In genomic region chr10:37760542-37761367, GRCm38 (mm10) we compare ENCODE assay signal across 27 mouse cellular contexts.
DNase-seq lines count a peak whose midpoint lies in the region; ATAC-seq and TF ChIP-seq lines count a peak whose summit lies in the region.
"Had no signal": no experiment of that assay in that cellular context is flagged by ENCODE, and none has a peak within 500 bp of the region (broad histone marks: within the 10 kb centered on the region; RNA-seq: fewer than 3 reads in every experiment).

No protein-coding gene starts in this region.

- TF ChIP-seq CTCF in lung, embryonic 14.5 days (IDR thresholded peaks at IDR 0.05; ENCODE audit: low read depth), result no peak

- H3K27ac ChIP-seq in embryonic facial prominence, embryonic 14.5 days (replicated peaks; ENCODE audit: low read depth, low read length), result no peak overlapping the region
- H3K27ac ChIP-seq in embryonic facial prominence, embryonic 10.5 days (replicated peaks), result no peak overlapping the region
- no peak overlapping the region for H3K27ac ChIP-seq in lung, embryonic 14.5 days (ENCODE audit: low read depth)
- no peak overlapping the region for H3K27ac ChIP-seq in lung, embryonic 16.5 days (ENCODE audit: low read length)
- H3K27ac ChIP-seq: embryonic facial prominence, embryonic 12.5 days; embryonic facial prominence, embryonic 15.5 days; forebrain, embryonic 13.5 days; forebrain, embryonic 15.5 days had no signal

- no peaks in the 10 kb centered on the region for H3K36me3 ChIP-seq in embryonic facial prominence, embryonic 14.5 days (ENCODE audit: control insufficient read depth, insufficient read depth, low read length)
- H3K36me3 ChIP-seq in embryonic facial prominence, embryonic 10.5 days (replicated peaks), result no peaks in the 10 kb centered on the region
- H3K36me3 ChIP-seq in lung, embryonic 14.5 days (ENCODE audit: insufficient read depth), result no peaks in the 10 kb centered on the region
- H3K36me3 ChIP-seq in lung, embryonic 16.5 days (ENCODE audit: control insufficient read depth, insufficient read depth, low read length), result no peaks in the 10 kb centered on the region
- H3K36me3 ChIP-seq: embryonic facial prominence, embryonic 12.5 days; embryonic facial prominence, embryonic 15.5 days; forebrain, embryonic 15.5 days; G1E had no signal

- 54% methylated on average over 5 of the region's 5 CpGs for WGBS in embryonic facial prominence, embryonic 14.5 days
- WGBS in embryonic facial prominence, embryonic 10.5 days, result 75% methylated on average over 5 of the region's 5 CpGs
- WGBS in lung, embryonic 14.5 days, result 33% methylated on average over 5 of the region's 5 CpGs
- WGBS in lung, embryonic 16.5 days, result 37% methylated on average over 5 of the region's 5 CpGs

- no peaks in the 10 kb centered on the region for H3K27me3 ChIP-seq in embryonic facial prominence, embryonic 14.5 days (replicated peaks; ENCODE audit: control insufficient read depth, insufficient read depth, low read length)
- H3K27me3 ChIP-seq in embryonic facial prominence, embryonic 10.5 days (replicated peaks; ENCODE audit: low read depth, poor library complexity, severe bottlenecking), result no peaks in the 10 kb centered on the region
- H3K27me3 ChIP-seq in lung, embryonic 14.5 days (ENCODE audit: insufficient read depth, low read length), result no peaks in the 10 kb centered on the region
- H3K27me3 ChIP-seq in lung, embryonic 16.5 days (ENCODE audit: control insufficient read depth, insufficient read depth, low read depth, low read length), result no peaks in the 10 kb centered on the region
- H3K27me3 ChIP-seq: CH12.LX; embryonic facial prominence, embryonic 12.5 days; embryonic facial prominence, embryonic 15.5 days; forebrain, embryonic 13.5 days; forebrain, embryonic 15.5 days had no signal

- no peak overlapping the region for H3K4me2 ChIP-seq in embryonic facial prominence, embryonic 14.5 days (ENCODE audit: low read depth, low read length)
- H3K4me2 ChIP-seq in lung, embryonic 14.5 days, result no peak overlapping the region
- H3K4me2 ChIP-seq in lung, embryonic 16.5 days (ENCODE audit: low read depth, low read length), result no peak overlapping the region
- H3K4me2 ChIP-seq: embryonic facial prominence, embryonic 12.5 days; embryonic facial prominence, embryonic 15.5 days; forebrain, embryonic 13.5 days; forebrain, embryonic 15.5 days had no signal

- peak; percentile 37 for DNase-seq in embryonic facial prominence, embryonic 14.5 days (ENCODE audit: low spot score)
- no peak for DNase-seq in embryonic facial prominence, embryonic 10.5 days (ENCODE audit: low spot score)
- DNase-seq in lung, embryonic 14.5 days, result peak; percentile 83
- no peak for DNase-seq in lung, postnatal 25 days (ENCODE audit: low spot score)
- DNase-seq in lung, postnatal 10 days, result no peak
- DNase-seq in NIH3T3 (ENCODE audit: low read depth), result peak; percentile 51
- DNase-seq in urinary bladder, adult 2 months (ENCODE audit: low spot score), result no peak
- DNase-seq: adrenal gland, adult 2 months; adrenal gland, postnatal 10 days; adrenal gland, postnatal 25 days; B cell, adult 2 months; cerebellum, adult 11 months; cerebellum, adult 18-20 months; cerebellum, adult 8-10 months; cerebellum, adult 9-11 months; cerebellum, postnatal 14 days; cerebellum, postnatal 36 days; embryo, embryonic 11 days; forebrain, postnatal 0 days had no signal

- H3K9me3 ChIP-seq in embryonic facial prominence, embryonic 14.5 days (ENCODE audit: control insufficient read depth, low read length), result no peaks in the 10 kb centered on the region
- no peaks in the 10 kb centered on the region for H3K9me3 ChIP-seq in embryonic facial prominence, embryonic 10.5 days
- H3K9me3 ChIP-seq in lung, embryonic 14.5 days (ENCODE audit: low read depth, low read length), result no peaks in the 10 kb centered on the region
- no peaks in the 10 kb centered on the region for H3K9me3 ChIP-seq in lung, embryonic 16.5 days (ENCODE audit: control insufficient read depth, low read length)
- H3K9me3 ChIP-seq: embryonic facial prominence, embryonic 12.5 days; embryonic facial prominence, embryonic 15.5 days; forebrain, embryonic 13.5 days; forebrain, embryonic 15.5 days; G1E had no signal

- no peak overlapping the region for H3K9ac ChIP-seq in embryonic facial prominence, embryonic 14.5 days (ENCODE audit: low read depth, low read length)
- no peak overlapping the region for H3K9ac ChIP-seq in lung, embryonic 14.5 days
- no peak overlapping the region for H3K9ac ChIP-seq in lung, embryonic 16.5 days (ENCODE audit: low read length)
- H3K9ac ChIP-seq: embryonic facial prominence, embryonic 12.5 days; embryonic facial prominence, embryonic 15.5 days; forebrain, embryonic 13.5 days; forebrain, embryonic 15.5 days; forebrain, postnatal 0 days had no signal

- no peak for ATAC-seq in embryonic facial prominence, embryonic 14.5 days (ENCODE audit: low read depth)
- ATAC-seq in lung, embryonic 14.5 days (ENCODE audit: insufficient read depth), result peak; percentile 91
- ATAC-seq in lung, embryonic 16.5 days (ENCODE audit: low read depth), result peak; percentile 87
- ATAC-seq: CD4-positive, CD25-positive, alpha-beta regulatory T cell, adult 4 months; forebrain, embryonic 13.5 days; forebrain, embryonic 15.5 days; forebrain, postnatal 0 days had no signal

- H3K4me3 ChIP-seq in embryonic facial prominence, embryonic 14.5 days (ENCODE audit: low read depth, low read length), result no peak overlapping the region
- no peak overlapping the region for H3K4me3 ChIP-seq in embryonic facial prominence, embryonic 10.5 days
- no peak overlapping the region for H3K4me3 ChIP-seq in lung, embryonic 14.5 days (ENCODE audit: low read depth, low read length)
- no peak overlapping the region for H3K4me3 ChIP-seq in lung, embryonic 16.5 days (ENCODE audit: low read length)
- H3K4me3 ChIP-seq: embryonic facial prominence, embryonic 12.5 days; embryonic facial prominence, embryonic 15.5 days; forebrain, embryonic 13.5 days; forebrain, embryonic 15.5 days had no signal

- no peaks in the 10 kb centered on the region for H3K4me1 ChIP-seq in embryonic facial prominence, embryonic 14.5 days (ENCODE audit: control insufficient read depth, insufficient read depth, low read length)
- H3K4me1 ChIP-seq in embryonic facial prominence, embryonic 10.5 days, result no peaks in the 10 kb centered on the region
- H3K4me1 ChIP-seq in lung, embryonic 14.5 days (ENCODE audit: insufficient read depth), result no peaks in the 10 kb centered on the region
- H3K4me1 ChIP-seq in lung, embryonic 16.5 days (replicated peaks; ENCODE audit: control insufficient read depth, insufficient read depth, low read length), result no peaks in the 10 kb centered on the region
- H3K4me1 ChIP-seq: embryonic facial prominence, embryonic 12.5 days; embryonic facial prominence, embryonic 15.5 days; forebrain, embryonic 13.5 days; forebrain, embryonic 15.5 days had no signal

Comparison
In these comparisons a context has a peak if more than half of its experiments do, and no peak if none do; other contexts are left out.
1. DNase-seq: peak in embryonic facial prominence, embryonic 14.5 days (single experiment), lung, embryonic 14.5 days (single experiment) and NIH3T3 (single experiment); none in embryonic facial prominence, embryonic 10.5 days (single experiment), lung, postnatal 25 days (single experiment), lung, postnatal 10 days (single experiment) and urinary bladder, adult 2 months (single experiment).